Mouse (Mus musculus): ENCODE measurements around the gene Olfr211.

DNA sequence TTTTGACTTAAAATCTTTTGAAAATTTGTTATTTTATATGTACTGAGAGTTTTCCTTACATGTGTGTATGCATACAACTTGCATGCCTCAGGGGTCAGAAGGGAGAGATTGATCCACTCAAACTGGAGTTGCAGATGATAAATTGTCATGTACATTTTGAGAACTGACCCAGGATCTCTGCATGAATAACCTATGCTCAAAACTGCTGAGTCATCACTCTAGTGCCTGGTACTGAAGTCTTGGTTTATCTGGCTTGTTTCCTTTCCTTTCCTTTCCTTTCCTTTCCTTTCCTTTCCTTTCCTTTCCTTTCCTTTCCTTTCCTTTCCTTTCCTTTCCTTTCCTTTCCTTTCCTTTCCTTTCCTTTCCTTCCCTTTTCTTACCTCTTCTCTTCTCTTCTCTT is 25.9 kb downstream of the Olfr211 start:
- TF ChIP-seq CTCF (IDR thresholded peaks at IDR 0.05) (no peak), POLR2A (IDR thresholded peaks at IDR 0.05; ENCODE audit: insufficient read depth, low read depth, low read length) (no peak), EP300 (IDR thresholded peaks at IDR 0.05; ENCODE audit: insufficient read depth, low read depth, low read length) (no peak)
